Mouse (Mus musculus) stomach, postnatal 0 days (tissue): ENCODE results near the gene Btnl6. TPM values are rescaled to one million over a fixed set of nuclear protein-coding genes. Genes with fewer than 3 reads are reported as not detected.
"Not testable (repeated sequence)": the region's sequence is repeated elsewhere in the genome, so short reads cannot be mapped to it uniquely, and the experiment has no call there.

Source experiments
- ATAC-seq: fragments of 200-750 bp; cut with Nextera tagmentation; 2 replicates; pipeline ENCODE4 v1.8.0; 2017; ENCODE audit not compliant: low FRiP score, low TSS enrichment
- DNase-seq: peaks from one replicate; pipeline ENCODE4 v3.0.0-alpha.2; 2016; ENCODE audit warnings: low spot score
- H3K27ac ChIP-seq: fragments of 300-500 bp; sonication (generic); replicated peaks from 2 replicates; pipeline ENCODE4 v1.5.1; 2014; ENCODE audit warnings: mild to moderate bottlenecking, control low read depth
- H3K27me3 ChIP-seq: fragments of 300-500 bp; sonication (generic); 2 replicates; pipeline ENCODE4 v1.6.1; 2014; ENCODE audit warnings: low read length; ENCODE audit not compliant: control insufficient read depth, insufficient read depth
- H3K36me3 ChIP-seq: fragments of 300-500 bp; sonication (generic); 2 replicates; pipeline ENCODE4 v1.6.1; 2014; ENCODE audit warnings: low read length, mixed read lengths; ENCODE audit not compliant: control insufficient read depth, insufficient read depth
- H3K4me1 ChIP-seq: fragments of 300-500 bp; sonication (generic); replicated peaks from 2 replicates; pipeline ENCODE4 v1.6.1; 2014; ENCODE audit warnings: antibody characterized with exemption; ENCODE audit not compliant: control insufficient read depth, insufficient read depth
- H3K4me2 ChIP-seq: fragments of 300-500 bp; sonication (generic); replicated peaks from 2 replicates; pipeline ENCODE4 v1.6.1; 2014; ENCODE audit warnings: low read depth, mild to moderate bottlenecking, control low read depth, moderate library complexity
- H3K4me3 ChIP-seq: fragments of 300-500 bp; sonication (generic); 2 replicates; pipeline ENCODE4 v1.5.1; 2014; ENCODE audit warnings: low read depth, low read length, control low read depth
- H3K9ac ChIP-seq: fragments of 300-500 bp; sonication (generic); 2 replicates; pipeline ENCODE4 v1.6.1; 2014; ENCODE audit warnings: mild to moderate bottlenecking, low read length, control low read depth, mixed read lengths
- H3K9me3 ChIP-seq: fragments of 300-500 bp; sonication (generic); 2 replicates; pipeline ENCODE4 v1.6.1; 2016; ENCODE audit warnings: low read length; ENCODE audit not compliant: control insufficient read depth
- CTCF ChIP-seq: IDR thresholded peaks from 2 replicates; pipeline ENCODE4 v1.5.1; 2016; ENCODE audit warnings: antibody characterized with exemption, low read depth, mild to moderate bottlenecking, moderate library complexity
- EP300 ChIP-seq: optimal IDR thresholded peaks from 2 replicates; pipeline ENCODE3; 2016; ENCODE audit warnings: antibody characterized with exemption
- WGBS: fragments of 180-500 bp; shearing (Covaris S2); extraction: QIAGEN DNeasy Blood & Tissue Kit; methylation state at CpG from one replicate; pipeline ENCODE4 v1.1.7; 2014; 5-methylcytosine and 5-hydroxymethylcytosine counted together
- polyA plus RNA-seq: library from polyadenylated mRNA; unstranded; fragments of >200 nt; fragmentation: Nextera tagmentation; extraction: Ambion mirVana; gene quantifications from 2 replicates; pipeline ENCODE4 v1.2.1, GENCODE M21; 2015

Btnl6 gene
- polyA plus RNA-seq, 1 experiment from 2014 or later, result 1.1 TPM

DNA sequence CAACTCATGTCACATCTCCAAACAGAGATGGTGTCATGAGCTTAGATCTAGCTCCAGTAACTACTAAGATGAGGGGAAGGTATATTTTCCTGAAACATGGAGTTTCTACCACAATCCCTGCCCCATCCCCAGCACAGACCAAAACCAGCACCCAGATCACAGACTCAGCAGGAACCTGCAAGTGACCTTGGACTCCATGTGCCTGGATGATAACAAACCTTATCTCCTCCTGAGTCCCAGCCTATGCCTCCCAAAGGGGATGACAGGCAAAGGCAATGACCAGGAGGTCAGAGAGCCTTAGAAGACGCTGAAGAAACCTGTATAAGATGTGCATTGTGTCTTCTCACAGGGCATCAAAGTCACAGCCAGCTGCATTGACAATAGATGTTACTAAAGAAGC, 1.8 kb upstream of the Btnl6 start:
- H3K36me3 ChIP-seq, result no peaks in the 10 kb centered on the region
- no peak overlapping the region for H3K9ac ChIP-seq
- H3K27ac ChIP-seq, result no peak overlapping the region
- no peak overlapping the region for H3K4me3 ChIP-seq
- TF ChIP-seq CTCF (no peak), EP300 (no peak)
- WGBS, result 54% methylated on average over 1 of the region's 1 CpGs
- no peak for DNase-seq
- H3K9me3 ChIP-seq, result no peaks in the 10 kb centered on the region
- no peak for ATAC-seq
- H3K4me1 ChIP-seq, result no peaks in the 10 kb centered on the region
- no peaks in the 10 kb centered on the region for H3K27me3 ChIP-seq
- no peak overlapping the region for H3K4me2 ChIP-seq

DNA sequence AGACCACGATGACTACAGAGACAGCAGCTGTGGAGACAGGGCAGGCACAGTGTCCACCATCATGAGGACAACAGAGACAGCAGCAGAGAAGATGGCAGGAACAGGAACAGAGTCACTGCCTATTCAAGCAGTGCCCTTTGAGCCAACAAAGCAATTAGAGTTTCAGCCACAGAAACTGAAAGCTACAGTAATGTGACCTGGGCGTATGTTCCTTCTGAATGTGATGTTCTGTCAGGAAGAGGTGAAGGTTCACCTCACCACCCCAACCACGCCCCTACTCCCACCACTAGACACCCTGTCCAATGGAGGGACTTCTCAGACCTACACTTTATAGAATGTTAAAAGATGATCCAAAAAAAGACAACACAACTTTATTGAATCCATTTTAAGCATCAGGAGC, 1.4 kb upstream of the Btnl6 start:
- not testable (repeated sequence) for ATAC-seq

DNA sequence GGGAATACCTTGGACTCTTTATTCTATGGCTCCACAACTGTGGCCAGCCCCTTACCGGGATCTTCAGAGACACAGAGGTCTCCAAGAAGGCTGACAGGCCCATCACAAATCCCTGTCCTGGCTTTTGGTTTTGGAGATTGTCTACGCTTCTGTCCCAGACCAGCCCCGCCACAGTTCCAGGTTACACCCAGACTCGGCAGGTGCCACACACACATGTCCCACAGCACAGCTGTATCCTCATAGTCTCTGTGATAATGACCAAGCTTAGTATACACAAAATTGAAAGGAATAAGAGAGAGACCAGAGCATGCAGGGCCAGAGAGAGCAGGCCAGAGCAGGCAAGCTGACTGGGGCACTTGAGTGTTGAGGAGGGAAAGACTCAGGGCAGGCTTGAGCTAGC, 643 bp upstream of the Btnl6 start:
- no peak for DNase-seq
- WGBS, result 82% methylated on average over 4 of the region's 4 CpGs
- Histone ChIP-seq H3K36me3 (no peaks in the 10 kb centered on the region), H3K4me2 (no peak overlapping the region), H3K9ac (no peak overlapping the region), H3K4me1 (no peaks in the 10 kb centered on the region), H3K27me3 (no peaks in the 10 kb centered on the region), H3K9me3 (no peaks in the 10 kb centered on the region), H3K4me3 (no peak overlapping the region), H3K27ac (no peak overlapping the region)
- TF ChIP-seq EP300 (no peak), CTCF (no peak)
- ATAC-seq, result peak; percentile 18; the same call in 1 of the 2 replicates

More for the DNA sequence above, 1.4 kb upstream of the Btnl6 start:
- H3K27me3 ChIP-seq, H3K4me3 ChIP-seq, H3K4me2 ChIP-seq, H3K9me3 ChIP-seq, H3K9ac ChIP-seq, DNase-seq, H3K4me1 ChIP-seq, H3K27ac ChIP-seq, H3K36me3 ChIP-seq: not testable (repeated sequence)
- WGBS, result 70% methylated on average over 3 of the region's 3 CpGs

DNA sequence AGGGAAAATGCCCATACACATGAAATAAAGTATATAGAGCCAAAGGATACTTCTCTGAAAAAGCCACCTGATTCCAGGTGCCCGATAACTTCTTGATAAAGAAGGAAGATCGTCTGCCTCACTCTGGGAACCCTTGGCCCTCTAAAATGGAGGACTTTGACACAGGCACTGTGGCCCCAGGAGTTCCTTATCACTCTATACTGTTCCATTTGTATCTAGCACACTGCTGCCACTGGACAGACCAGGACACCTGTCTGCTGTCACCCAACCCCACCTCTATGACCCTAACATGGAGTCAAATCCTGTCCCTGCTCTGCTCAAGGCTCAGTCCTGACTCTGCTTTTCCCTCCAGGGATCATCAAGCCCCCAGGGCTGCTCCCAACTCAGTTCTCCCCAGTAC, 638 bp downstream of the Btnl6 start:
- Histone ChIP-seq H3K36me3 (no peaks in the 10 kb centered on the region), H3K4me2 (no peak overlapping the region), H3K9ac (no peak overlapping the region), H3K27me3 (no peaks in the 10 kb centered on the region), H3K27ac (no peak overlapping the region), H3K4me1 (no peaks in the 10 kb centered on the region), H3K4me3 (no peak overlapping the region), H3K9me3 (no peaks in the 10 kb centered on the region)
- 75% methylated on average over 2 of the region's 2 CpGs for WGBS
- no peak for TF ChIP-seq CTCF
- TF ChIP-seq EP300, result no peak
- ATAC-seq (no peak), DNase-seq (no peak)

DNA sequence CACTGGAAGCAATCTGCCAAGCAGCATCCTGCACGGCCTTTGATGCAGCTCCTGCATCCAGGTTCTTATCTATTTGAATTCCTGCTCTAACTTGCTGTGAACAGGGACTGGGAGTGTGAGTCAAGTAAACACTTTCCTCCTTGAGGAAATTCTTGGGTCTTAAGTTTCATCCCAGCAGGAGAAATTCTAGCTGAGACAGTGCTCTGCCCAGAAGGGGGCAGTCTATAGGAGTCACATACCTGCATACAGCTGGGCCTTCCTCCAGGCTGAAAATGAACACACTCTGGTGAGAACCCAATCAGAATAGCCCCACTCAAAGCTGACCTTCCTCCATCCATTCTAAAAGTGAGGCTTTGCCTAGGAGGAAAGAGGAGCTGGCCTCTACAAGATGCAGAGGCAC, 5.4 kb downstream of the Btnl6 start:
- not testable (repeated sequence) for H3K36me3 ChIP-seq, H3K4me1 ChIP-seq, H3K9ac ChIP-seq, H3K4me3 ChIP-seq, DNase-seq, H3K27me3 ChIP-seq, H3K9me3 ChIP-seq, H3K27ac ChIP-seq, H3K4me2 ChIP-seq
- WGBS, result 17% methylated on average over 1 of the region's 1 CpGs
- peak; percentile 60 for TF ChIP-seq CTCF
- ATAC-seq, result peak; percentile 18; the same call in 1 of the 2 replicates

DNA sequence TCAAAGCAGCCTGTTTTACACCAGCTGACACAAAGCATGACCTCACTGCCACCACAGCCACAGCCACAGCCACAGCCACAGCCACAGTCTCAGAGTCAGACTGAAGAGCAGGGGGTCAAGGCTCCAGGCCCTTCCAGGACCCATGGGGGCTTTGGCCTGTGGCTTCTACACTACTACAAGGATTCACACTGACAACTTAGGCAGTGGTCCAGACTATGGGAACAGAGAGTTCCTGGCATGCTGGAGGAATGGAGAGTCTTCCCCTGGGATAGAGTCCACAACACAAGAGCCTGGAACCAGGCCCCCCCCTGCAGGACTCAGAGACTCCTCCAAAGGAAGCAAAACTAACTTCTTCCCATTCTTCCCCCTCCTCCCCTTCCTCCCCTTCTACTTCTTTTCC, 9.6 kb downstream of the Btnl6 start:
- ATAC-seq (no peak), DNase-seq (no peak)
- Histone ChIP-seq H3K36me3 (no peaks in the 10 kb centered on the region), H3K27ac (no peak overlapping the region), H3K9me3 (no peaks in the 10 kb centered on the region), H3K4me1 (no peaks in the 10 kb centered on the region), H3K4me2 (no peak overlapping the region), H3K27me3 (no peaks in the 10 kb centered on the region), H3K4me3 (no peak overlapping the region), H3K9ac (no peak overlapping the region)
- no peak for TF ChIP-seq EP300
- TF ChIP-seq CTCF, result no peak

DNA sequence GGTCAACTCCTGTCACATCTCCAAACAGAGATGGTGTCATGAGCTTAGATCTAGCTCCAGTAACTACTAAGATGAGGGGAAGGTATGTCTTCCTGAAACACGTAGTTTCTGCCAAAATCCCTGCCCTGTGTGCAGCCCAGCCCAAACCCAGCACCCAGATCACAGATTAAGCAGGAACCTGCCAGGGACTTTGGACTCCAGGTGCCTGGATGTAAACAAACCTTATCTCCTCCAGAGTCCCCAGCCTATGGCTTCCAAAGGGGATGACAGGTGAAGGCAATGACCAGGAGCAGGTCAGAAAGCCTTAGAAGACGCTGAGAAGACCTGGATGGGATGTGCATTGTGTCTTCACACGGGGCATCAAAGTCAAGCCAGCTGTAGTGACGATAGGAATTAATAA, 19.4 kb downstream of the Btnl6 start:
- not testable (repeated sequence) for H3K27ac ChIP-seq, H3K9me3 ChIP-seq, H3K4me1 ChIP-seq, H3K4me2 ChIP-seq, H3K27me3 ChIP-seq, H3K9ac ChIP-seq, H3K4me3 ChIP-seq, H3K36me3 ChIP-seq
- peak; percentile 90 for ATAC-seq
- 50% methylated on average over 1 of the region's 4 CpGs for WGBS
- DNase-seq, result peak; percentile 72

DNA sequence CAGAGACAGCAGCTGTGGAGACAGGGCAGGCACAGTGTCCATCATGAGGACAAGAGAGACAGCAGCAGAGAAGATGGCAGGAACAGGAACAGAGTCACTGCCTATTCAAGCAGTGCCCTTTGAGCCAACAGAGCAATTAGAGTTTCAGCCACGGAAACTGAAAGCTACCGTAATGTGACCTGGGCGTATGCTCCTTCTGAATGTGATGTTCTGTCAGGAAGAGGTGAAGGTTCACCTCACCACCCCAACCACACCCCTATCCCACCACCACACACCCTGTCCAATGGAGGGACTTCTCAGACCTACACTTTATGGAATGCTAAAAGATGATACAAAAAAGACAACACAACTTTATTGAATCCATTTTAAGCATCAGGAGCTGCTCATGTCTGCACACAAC, 19.8 kb downstream of the Btnl6 start:
- H3K27ac ChIP-seq, H3K4me2 ChIP-seq, H3K36me3 ChIP-seq, H3K27me3 ChIP-seq, H3K4me3 ChIP-seq, H3K4me1 ChIP-seq, H3K9me3 ChIP-seq, H3K9ac ChIP-seq: not testable (repeated sequence)
- peak; percentile 73 for ATAC-seq
- 51% methylated on average over 3 of the region's 3 CpGs for WGBS
- peak; percentile 32 for DNase-seq
